ENCODE assay signal across 8 mouse cellular contexts in the genomic region with DNA sequence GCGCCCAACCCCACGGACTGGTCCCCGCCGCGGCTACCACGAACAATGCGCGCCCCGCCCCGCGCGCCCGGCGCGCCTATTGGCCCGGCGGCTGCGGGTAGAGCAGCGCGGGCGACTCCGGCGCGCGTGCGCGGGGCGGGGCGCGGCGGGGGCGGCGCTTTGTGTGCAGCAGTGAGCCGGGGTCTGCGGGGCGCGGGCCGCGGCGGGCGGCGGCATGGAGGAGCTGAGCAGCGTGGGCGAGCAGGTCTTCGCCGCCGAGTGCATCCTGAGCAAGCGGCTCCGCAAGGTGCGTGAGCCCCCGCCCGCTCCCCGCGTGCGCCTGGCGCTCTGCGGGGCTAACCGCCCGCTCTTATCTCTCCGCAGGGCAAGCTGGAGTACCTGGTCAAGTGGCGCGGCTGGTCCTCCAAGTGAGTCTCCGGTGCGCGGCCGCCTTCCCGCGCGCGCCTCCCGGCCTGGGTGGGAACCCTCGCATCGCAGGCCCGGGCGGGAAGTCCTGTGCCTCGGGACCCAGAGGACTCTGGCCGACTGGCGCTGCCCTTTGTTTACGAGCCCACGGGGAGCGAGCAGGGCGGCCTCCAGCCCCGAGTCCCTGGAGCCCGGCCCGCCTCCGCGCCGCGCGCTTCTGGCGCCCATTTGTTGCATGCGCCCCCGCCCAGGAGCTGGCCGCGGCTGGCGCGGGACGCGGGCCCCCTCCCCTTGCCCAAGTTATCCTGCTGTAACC. TPM values are rescaled to one million over a fixed set of nuclear protein-coding genes. Genes with fewer than 3 reads are reported as not detected.
DNase-seq lines count a peak whose midpoint lies in the region; ATAC-seq and TF ChIP-seq lines count a peak whose summit lies in the region.

A gene (plus strand): TSS at position 68 of the 721 bp plus-strand sequence.

- TF ChIP-seq EP300 in liver, embryonic 14.5 days (IDR thresholded peaks at IDR 0.05; ENCODE audit: low read depth), result no peak
- TF ChIP-seq EP300 in stomach, postnatal 0 days (optimal IDR thresholded peaks at IDR 0.05), result no peak

- TF ChIP-seq CTCF in liver, embryonic 14.5 days (IDR thresholded peaks at IDR 0.05; ENCODE audit: low read depth), result no peak
- TF ChIP-seq CTCF in stomach, postnatal 0 days (IDR thresholded peaks at IDR 0.05; ENCODE audit: low read depth), result no peak

- peak within 1 kb of the TSS; percentile 83 for H3K9ac ChIP-seq in heart, embryonic 15.5 days
- H3K9ac ChIP-seq in liver, embryonic 14.5 days (replicated peaks), result no peak within 1 kb of the TSS
- H3K9ac ChIP-seq in stomach, postnatal 0 days (ENCODE audit: low read length), result peak within 1 kb of the TSS; percentile 79

- peaks cover 37% of the 10 kb centered on the region for H3K36me3 ChIP-seq in forebrain, embryonic 10.5 days (replicated peaks)
- peaks cover 15% of the 10 kb centered on the region; the same call in 1 of the 2 replicates for H3K36me3 ChIP-seq in heart, embryonic 15.5 days
- no peaks in the 10 kb centered on the region for H3K36me3 ChIP-seq in liver, embryonic 14.5 days (replicated peaks; ENCODE audit: control insufficient read depth, insufficient read depth, low read depth)
- H3K36me3 ChIP-seq in stomach, postnatal 0 days (ENCODE audit: control insufficient read depth, insufficient read depth, low read length), result peaks cover 8% of the 10 kb centered on the region; the same call in 1 of the 2 replicates

- H3K27ac ChIP-seq in forebrain, embryonic 10.5 days, result peak within 1 kb of the TSS; percentile 100
- H3K27ac ChIP-seq in heart, embryonic 15.5 days, result peak within 1 kb of the TSS; percentile 83
- H3K27ac ChIP-seq in liver, embryonic 14.5 days, result no peak within 1 kb of the TSS
- peak within 1 kb of the TSS; percentile 74 for H3K27ac ChIP-seq in stomach, postnatal 0 days (replicated peaks)

- DNase-seq in brain, adult 2 months (ENCODE audit: low read depth, low spot score), result peak; percentile 84
- DNase-seq in forebrain, embryonic 10.5 days (ENCODE audit: extremely low spot score, low spot score), result peak; percentile 88
- peak; percentile 94 for DNase-seq in kidney, postnatal 10 days
- peak in 1 of 3 experiments; percentile 38 for DNase-seq in liver, embryonic 14.5 days (ENCODE audit: low read depth in 3 of 3, low spot score in 3 of 3)
- peak; percentile 92 for DNase-seq in neural tube, embryonic 10.5 days (ENCODE audit: extremely low spot score, low spot score)
- DNase-seq in stomach, postnatal 0 days (ENCODE audit: low spot score), result peak; percentile 88

- peak within 1 kb of the TSS; percentile 95 for H3K4me3 ChIP-seq in forebrain, embryonic 10.5 days
- peak within 1 kb of the TSS; percentile 89 for H3K4me3 ChIP-seq in heart, embryonic 15.5 days
- peak within 1 kb of the TSS; percentile 56 to 62 for H3K4me3 ChIP-seq in liver, embryonic 14.5 days (ENCODE audit: insufficient read depth in 1 of 2, low read depth in 2 of 2, low read length in 2 of 2)
- H3K4me3 ChIP-seq in stomach, postnatal 0 days (ENCODE audit: low read depth, low read length), result peak within 1 kb of the TSS; percentile 83

- H3K4me2 ChIP-seq in heart, embryonic 15.5 days, result peak within 1 kb of the TSS; percentile 91
- peak within 1 kb of the TSS; percentile 65 for H3K4me2 ChIP-seq in liver, embryonic 14.5 days (ENCODE audit: low read depth)
- H3K4me2 ChIP-seq in stomach, postnatal 0 days (replicated peaks; ENCODE audit: low read depth), result peak within 1 kb of the TSS; percentile 96

- ATAC-seq in CD4-positive, CD25-positive, alpha-beta regulatory T cell, adult 4 months, result peak; percentile 93
- ATAC-seq in heart, embryonic 15.5 days (replicated peaks; ENCODE audit: insufficient number of reproducible peaks, insufficient read depth, low FRiP score, low read depth), result peak; percentile 89
- ATAC-seq in liver, embryonic 14.5 days (ENCODE audit: insufficient read depth), result peak; percentile 77
- peak; percentile 89 for ATAC-seq in stomach, postnatal 0 days (ENCODE audit: low FRiP score, low TSS enrichment)

- H3K4me1 ChIP-seq in forebrain, embryonic 10.5 days, result peaks cover 50% of the 10 kb centered on the region
- peaks cover 33% of the 10 kb centered on the region for H3K4me1 ChIP-seq in heart, embryonic 15.5 days (replicated peaks)
- 0 out of 4 replicates have a peak, but pooled peaks cover 0 to 2% of the 10 kb centered on the region in 2 experiments for H3K4me1 ChIP-seq in liver, embryonic 14.5 days (replicated peaks; ENCODE audit: control insufficient read depth in 2 of 2, insufficient read depth in 2 of 2, low read length in 1 of 2)
- peaks cover 8% of the 10 kb centered on the region; the same call in 1 of the 2 replicates for H3K4me1 ChIP-seq in stomach, postnatal 0 days (replicated peaks; ENCODE audit: control insufficient read depth, insufficient read depth)

- H3K9me3 ChIP-seq in forebrain, embryonic 10.5 days, result no peaks in the 10 kb centered on the region
- H3K9me3 ChIP-seq in heart, embryonic 15.5 days (replicated peaks), result no peaks in the 10 kb centered on the region
- no peaks in the 10 kb centered on the region for H3K9me3 ChIP-seq in liver, embryonic 14.5 days (ENCODE audit: control insufficient read depth, low read length)
- no peaks in the 10 kb centered on the region for H3K9me3 ChIP-seq in stomach, postnatal 0 days (ENCODE audit: control insufficient read depth, low read length)

- peaks cover 41% of the 10 kb centered on the region for H3K27me3 ChIP-seq in forebrain, embryonic 10.5 days (ENCODE audit: poor library complexity, severe bottlenecking)
- H3K27me3 ChIP-seq in heart, embryonic 15.5 days, result peaks cover 25% of the 10 kb centered on the region
- H3K27me3 ChIP-seq in liver, embryonic 14.5 days (ENCODE audit: control insufficient read depth, insufficient read depth, low read length), result peaks cover 35% of the 10 kb centered on the region
- H3K27me3 ChIP-seq in stomach, postnatal 0 days (ENCODE audit: control insufficient read depth, insufficient read depth, low read length), result no peaks in the 10 kb centered on the region; the same call in 1 of the 2 replicates

- WGBS in forebrain, embryonic 10.5 days, result under 1% methylated on average over 92 of the region's 99 CpGs
- WGBS in heart, embryonic 15.5 days, result under 1% methylated on average over 88 of the region's 99 CpGs
- WGBS in liver, embryonic 14.5 days (ENCODE audit: insufficient replicate concordance), result under 1% methylated on average over 91 of the region's 99 CpGs
- WGBS in stomach, postnatal 0 days, result under 1% methylated on average over 87 of the region's 99 CpGs

RNA-seq across cellular contexts. Expression of the gene that starts here (rescaled TPM):
- 1 to 10 TPM; 1.4 to 1.5 TPM for polyA plus RNA-seq in CD4-positive, CD25-positive, alpha-beta regulatory T cell, adult 4 months (2017; shearing (Covaris generic))
- polyA plus RNA-seq in forebrain, embryonic 10.5 days (2016; fragmentation: Nextera tagmentation; extraction: Ambion mirVana), result 115 and 127 TPM in 2 replicates
- 11.6 and 18.0 TPM in 2 replicates for polyA plus RNA-seq in heart, embryonic 15.5 days (2015; fragmentation: Nextera tagmentation; extraction: Ambion mirVana)
- polyA plus RNA-seq in liver, embryonic 14.5 days (2012; rRNA removed), result 1.4 and 1.7 TPM in 2 replicates
- 1.8 and 2.4 TPM in 2 replicates for polyA plus RNA-seq in liver, embryonic 14.5 days (2014; fragmentation: Nextera tagmentation; extraction: Ambion mirVana)
- 5.1 and 5.3 TPM in 2 replicates for polyA plus RNA-seq in stomach, postnatal 0 days (2015; fragmentation: Nextera tagmentation; extraction: Ambion mirVana)
